Mouse (Mus musculus): Measurements from ENCODE around the gene Izumo1. TPM values are rescaled to one million over a fixed set of nuclear protein-coding genes. Genes with fewer than 3 reads are reported as not detected.

Izumo1 gene
- polyA plus RNA-seq, 1 experiment from 2014 or later: 0.18 TPM

DNA sequence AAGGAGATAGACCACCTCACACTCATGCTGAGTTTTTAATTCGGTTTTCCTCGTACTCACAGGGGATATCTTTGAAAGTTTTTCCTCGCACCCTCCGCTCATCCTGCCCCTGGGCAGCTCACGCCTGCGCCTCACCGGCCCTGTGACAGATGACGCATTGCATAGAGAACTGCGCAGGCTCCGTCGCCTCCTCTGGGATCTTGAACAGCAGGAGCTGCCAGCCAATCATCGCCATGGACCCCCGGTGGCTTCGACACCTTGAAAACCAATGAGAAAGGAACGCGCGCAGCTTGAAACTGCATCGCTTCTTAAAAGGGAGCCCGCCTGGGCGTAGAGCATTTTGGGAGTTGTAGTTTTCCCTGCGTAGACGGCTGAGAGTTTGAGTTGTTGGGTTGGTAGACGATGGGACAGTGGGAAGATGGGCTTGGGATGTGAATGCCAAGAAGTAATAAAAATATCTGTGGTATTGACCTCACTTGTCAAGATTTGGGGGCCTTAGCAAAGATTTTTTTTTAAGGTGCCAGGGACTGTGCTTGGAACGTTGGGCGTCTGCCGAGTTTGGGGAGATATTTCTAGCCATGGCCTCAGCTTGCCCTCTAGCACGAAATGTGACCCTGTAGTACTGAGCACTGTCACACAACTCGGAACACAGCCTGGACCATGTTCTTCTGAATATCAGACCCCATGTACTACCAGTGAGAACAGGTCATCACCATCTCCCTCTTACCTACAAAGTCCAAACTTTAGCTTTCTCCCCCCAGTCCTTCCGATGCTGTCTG lies 17.2 kb downstream of the Izumo1 start:
- Histone ChIP-seq H3K4me3 (peak overlapping the region; percentile 15), H3K9ac (no peak overlapping the region), H3K4me2 (replicated peaks) (peak overlapping the region; percentile 47), H3K27ac (no peak overlapping the region), H3K4me1 (peaks cover 26% of the 10 kb centered on the region), H3K27me3 (peaks cover 3% of the 10 kb centered on the region; the same call in 1 of the 2 replicates), H3K9me3 (replicated peaks) (no peaks in the 10 kb centered on the region), H3K36me3 (no peaks in the 10 kb centered on the region)
- WGBS: 15% methylated on average over 29 of the region's 29 CpGs
- ATAC-seq (ENCODE audit: low FRiP score): peak; percentile 87

DNA sequence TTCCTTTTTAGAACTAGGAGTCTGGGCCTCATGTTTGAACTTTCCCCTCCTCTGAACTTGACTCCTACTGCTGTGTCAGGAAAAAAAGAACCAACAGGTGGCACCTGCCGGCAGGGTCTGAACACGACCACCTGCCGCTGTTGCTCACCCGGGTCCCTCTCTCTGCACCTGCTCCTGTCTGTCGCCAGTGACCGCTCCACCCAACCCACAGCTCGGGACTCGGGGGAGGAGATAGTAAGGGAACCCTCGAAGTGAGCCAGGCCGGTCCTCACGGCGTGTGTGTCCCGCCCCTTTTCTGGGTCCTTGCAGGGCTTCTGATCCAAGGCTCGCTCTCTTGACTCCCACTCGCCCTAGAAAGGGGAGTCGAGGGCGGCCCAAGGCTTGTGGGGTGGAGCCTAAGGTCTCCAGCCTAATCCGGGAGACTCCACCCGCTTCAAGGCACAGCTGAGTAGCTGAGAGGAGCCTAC lies 18.0 kb downstream of the Izumo1 start, which contains the start of gene Mamstr:
Gene Mamstr (plus strand): TSS at position 417 of the 467 bp plus-strand sequence.
- H3K9ac ChIP-seq: peak within 1 kb of the TSS; percentile 9; the same call in 1 of the 2 replicates
- H3K36me3 ChIP-seq: no peaks in the 10 kb centered on the region
- no peak within 1 kb of the TSS for H3K4me3 ChIP-seq
- H3K27me3 ChIP-seq: 0 out of 2 replicates have a peak, but pooled peaks cover 3% of the 10 kb centered on the region
- no peak within 1 kb of the TSS for H3K27ac ChIP-seq
- 24% methylated on average over 19 of the region's 19 CpGs for WGBS
- no peaks in the 10 kb centered on the region for H3K9me3 ChIP-seq (replicated peaks)
- peaks cover 31% of the 10 kb centered on the region for H3K4me1 ChIP-seq
- no peak for ATAC-seq (ENCODE audit: low FRiP score)
- peak within 1 kb of the TSS; percentile 47; the same call in 1 of the 2 replicates for H3K4me2 ChIP-seq (replicated peaks)

DNA sequence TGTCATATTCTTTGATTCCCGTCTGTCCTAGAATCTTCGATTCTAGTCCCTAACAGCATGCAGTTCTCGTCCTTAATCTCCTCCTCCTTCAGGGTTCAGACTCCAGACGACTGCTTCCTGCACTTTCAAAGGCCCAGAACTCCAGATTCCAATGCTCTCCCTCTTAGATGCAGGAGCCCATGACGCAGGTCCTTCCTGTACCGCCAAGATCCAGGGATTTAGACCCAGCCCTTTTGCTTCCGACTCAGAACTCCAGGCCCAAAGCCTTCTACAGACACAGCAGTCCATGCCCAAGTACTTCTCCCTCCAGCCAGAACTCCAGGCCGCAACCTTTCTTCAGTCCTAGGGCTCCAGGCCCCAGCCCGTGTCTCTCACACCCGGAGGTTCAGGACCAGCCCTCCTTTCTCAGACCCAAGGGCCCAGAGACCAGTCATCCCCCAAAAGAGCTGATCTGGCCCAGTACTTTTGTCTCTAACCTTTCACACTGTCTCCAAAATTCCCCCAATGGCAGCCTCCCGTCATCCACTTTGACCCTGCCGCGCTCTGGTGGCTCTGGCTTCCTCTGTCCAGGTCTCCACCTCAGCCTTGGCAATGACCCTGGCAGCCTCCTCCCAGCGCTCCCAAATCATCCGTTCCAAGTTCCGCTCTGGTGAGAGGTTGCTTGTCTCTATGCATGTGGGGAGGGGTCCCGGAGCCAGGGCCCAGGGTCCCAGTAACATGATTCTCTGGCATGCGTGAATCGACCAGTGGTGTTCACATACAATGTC lies 18.8 kb downstream of the Izumo1 start:
- H3K27ac ChIP-seq: no peak overlapping the region
- H3K4me1 ChIP-seq: peaks cover 34% of the 10 kb centered on the region
- peak overlapping the region; percentile 9; the same call in 1 of the 2 replicates for H3K9ac ChIP-seq
- ATAC-seq (ENCODE audit: low FRiP score): no peak
- H3K4me2 ChIP-seq (replicated peaks): no peak overlapping the region
- 74% methylated on average over 19 of the region's 19 CpGs for WGBS
- no peaks in the 10 kb centered on the region for H3K27me3 ChIP-seq
- no peaks in the 10 kb centered on the region for H3K9me3 ChIP-seq (replicated peaks)
- no peak overlapping the region for H3K4me3 ChIP-seq
- H3K36me3 ChIP-seq: no peaks in the 10 kb centered on the region

DNA sequence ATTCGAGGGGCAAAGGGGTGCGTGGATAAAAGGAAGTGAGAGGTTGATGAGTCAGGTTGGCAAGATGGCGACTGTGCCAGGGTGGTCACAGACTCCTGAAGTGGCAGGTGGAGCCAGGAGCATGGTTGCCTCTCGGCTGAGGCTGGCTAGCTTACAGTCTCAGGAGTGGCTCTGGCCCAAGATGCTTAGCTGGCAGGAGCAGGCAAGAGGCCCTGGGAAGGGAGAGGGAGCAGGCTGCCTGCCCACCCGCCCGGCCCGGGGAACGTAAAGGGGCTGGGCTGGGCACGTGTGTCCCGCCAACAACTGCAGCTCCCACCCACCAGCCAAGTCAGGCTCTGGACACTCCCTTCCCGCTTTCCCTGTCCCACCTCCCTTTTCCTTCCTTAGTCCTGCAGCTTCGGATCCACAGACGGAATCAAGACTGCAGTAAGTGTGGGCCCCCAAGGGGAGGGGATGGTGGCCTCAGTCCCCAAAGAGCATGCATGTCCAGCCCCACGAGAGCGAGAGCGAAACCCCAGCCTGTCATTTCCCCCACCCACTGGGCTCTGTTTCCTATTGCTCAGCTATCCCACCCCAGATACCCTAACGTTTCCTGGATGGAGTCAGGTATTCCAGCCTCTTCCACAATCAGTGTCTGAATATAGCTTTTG lies 19.9 kb downstream of the Izumo1 start:
- peak overlapping the region; percentile 56; the same call in 1 of the 2 replicates for H3K4me2 ChIP-seq (replicated peaks)
- no peaks in the 10 kb centered on the region for H3K36me3 ChIP-seq
- H3K27me3 ChIP-seq: no peaks in the 10 kb centered on the region
- ATAC-seq (ENCODE audit: low FRiP score): no peak
- H3K9me3 ChIP-seq (replicated peaks): no peaks in the 10 kb centered on the region
- H3K4me1 ChIP-seq: peaks cover 34% of the 10 kb centered on the region
- 72% methylated on average over 17 of the region's 17 CpGs for WGBS
- H3K9ac ChIP-seq: no peak overlapping the region
- no peak overlapping the region for H3K4me3 ChIP-seq
- no peak overlapping the region; the same call in 1 of the 2 replicates for H3K27ac ChIP-seq

DNA sequence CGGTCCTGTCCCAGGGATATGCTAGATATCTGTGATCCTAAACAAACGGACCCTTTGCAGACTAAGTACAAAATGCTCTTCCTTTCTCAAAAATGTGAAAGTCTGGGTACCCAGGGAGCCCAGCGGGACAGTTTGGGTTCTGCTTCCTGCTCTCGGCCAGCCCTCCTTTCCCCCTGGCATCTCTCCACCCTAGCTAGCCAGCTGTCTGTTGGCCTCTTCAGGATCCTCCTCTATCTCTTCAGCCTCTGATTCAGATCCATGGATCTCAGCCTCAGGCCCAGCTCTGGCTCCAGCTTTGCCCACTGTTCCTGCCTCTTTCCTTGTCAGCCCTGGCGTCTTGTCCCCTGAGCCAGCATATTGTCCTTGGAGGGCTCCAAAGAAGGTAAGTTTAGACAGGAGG lies 20.5 kb downstream of the Izumo1 start:
- peak overlapping the region; percentile 83; the same call in 1 of the 2 replicates for H3K27ac ChIP-seq
- H3K9ac ChIP-seq: no peak overlapping the region; the same call in 1 of the 2 replicates
- H3K4me2 ChIP-seq (replicated peaks): peak overlapping the region; percentile 56
- H3K9me3 ChIP-seq (replicated peaks): no peaks in the 10 kb centered on the region
- no peak for ATAC-seq (ENCODE audit: low FRiP score)
- WGBS: 86% methylated on average over 5 of the region's 5 CpGs
- H3K4me1 ChIP-seq: peaks cover 34% of the 10 kb centered on the region
- peak overlapping the region; percentile 36; the same call in 1 of the 2 replicates for H3K4me3 ChIP-seq
- no peaks in the 10 kb centered on the region for H3K36me3 ChIP-seq
- no peaks in the 10 kb centered on the region for H3K27me3 ChIP-seq

DNA sequence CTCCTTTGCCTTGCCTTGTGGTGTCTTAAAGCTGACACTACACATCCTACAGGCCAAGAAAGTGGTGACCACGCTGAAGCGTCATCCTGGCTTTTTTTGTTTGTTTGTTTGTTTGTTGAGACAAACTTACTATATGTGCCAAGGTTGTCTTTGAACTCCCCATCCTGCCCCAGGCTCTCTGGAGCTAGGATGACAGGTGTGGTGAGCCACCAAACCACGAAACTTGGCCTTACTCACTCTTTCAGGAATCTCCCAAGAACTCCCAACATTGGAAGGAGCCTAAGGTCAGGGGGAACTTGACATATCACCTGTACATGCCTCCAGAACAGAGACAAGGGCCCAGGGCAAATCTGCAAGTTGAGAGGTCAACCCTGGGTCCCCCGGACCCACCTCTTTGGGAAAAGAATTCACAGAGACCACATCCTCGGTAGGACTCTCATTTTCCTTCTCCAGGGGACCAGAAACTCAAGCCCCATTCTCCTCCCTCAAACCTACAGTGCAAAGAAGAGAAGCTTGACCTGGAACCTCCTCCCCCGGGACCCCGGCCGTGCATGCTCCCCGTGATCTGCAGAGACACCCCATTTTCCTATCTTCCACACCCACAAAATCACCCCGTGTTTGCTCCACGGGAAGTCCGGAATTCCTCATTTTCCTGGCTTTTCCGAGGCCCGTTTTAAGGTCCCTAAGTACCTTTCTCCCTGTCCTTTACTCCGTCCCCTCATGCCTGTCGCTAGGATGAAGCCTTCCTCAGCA lies 21.1 kb downstream of the Izumo1 start:
- ATAC-seq (ENCODE audit: low FRiP score): no peak
- 35% methylated on average over 16 of the region's 16 CpGs for WGBS

DNA sequence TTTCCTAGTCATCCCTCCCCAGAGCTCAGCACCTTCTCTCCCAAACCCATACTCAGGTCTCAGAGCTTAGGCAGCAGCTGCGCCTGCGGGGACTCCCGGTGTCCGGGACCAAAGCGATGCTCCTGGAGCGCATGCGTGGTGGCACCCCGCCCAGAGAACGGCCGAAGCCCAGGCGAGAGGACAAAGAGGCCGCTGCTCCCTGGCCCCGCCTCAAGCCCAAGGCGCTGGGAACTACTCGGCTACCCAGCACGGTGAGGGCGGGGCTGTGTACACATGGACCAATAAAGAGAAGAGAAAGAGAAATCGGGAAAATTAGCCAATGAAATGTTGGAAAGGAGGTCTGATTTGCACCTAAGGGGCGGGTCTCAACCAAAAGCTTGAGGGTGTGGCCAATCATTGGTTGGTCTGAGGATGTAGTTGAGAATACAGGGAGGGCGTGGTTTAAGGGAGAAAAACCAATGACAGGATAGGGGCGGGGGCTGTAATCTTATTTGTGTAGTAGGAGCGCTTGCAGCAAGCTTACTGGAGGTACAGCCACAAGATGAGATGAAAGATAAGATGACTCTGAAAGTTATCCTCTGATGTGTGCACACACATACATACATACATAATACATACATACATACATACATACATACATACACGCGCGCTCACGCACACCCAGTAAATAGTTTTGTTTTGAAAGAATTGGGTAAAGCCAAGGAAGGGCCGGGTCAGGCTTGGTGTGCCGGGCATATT lies 22.0 kb downstream of the Izumo1 start:
- Histone ChIP-seq H3K27ac (peak overlapping the region; percentile 83), H3K27me3 (no peaks in the 10 kb centered on the region), H3K9me3 (replicated peaks) (no peaks in the 10 kb centered on the region), H3K4me1 (peaks cover 27% of the 10 kb centered on the region), H3K9ac (peak overlapping the region; percentile 59), H3K4me3 (peak overlapping the region; percentile 36), H3K4me2 (replicated peaks) (peak overlapping the region; percentile 56), H3K36me3 (no peaks in the 10 kb centered on the region)
- ATAC-seq (ENCODE audit: low FRiP score): peak; percentile 94
- 2% methylated on average over 28 of the region's 28 CpGs for WGBS

More for the DNA sequence above, 21.1 kb downstream of the Izumo1 start:
- Histone ChIP-seq H3K4me2 (replicated peaks) (peak overlapping the region; percentile 56), H3K9ac (peak overlapping the region; percentile 59), H3K9me3 (replicated peaks) (no peaks in the 10 kb centered on the region), H3K36me3 (no peaks in the 10 kb centered on the region), H3K27ac (peak overlapping the region; percentile 83), H3K4me1 (peaks cover 34% of the 10 kb centered on the region), H3K27me3 (no peaks in the 10 kb centered on the region), H3K4me3 (peak overlapping the region; percentile 36)

DNA sequence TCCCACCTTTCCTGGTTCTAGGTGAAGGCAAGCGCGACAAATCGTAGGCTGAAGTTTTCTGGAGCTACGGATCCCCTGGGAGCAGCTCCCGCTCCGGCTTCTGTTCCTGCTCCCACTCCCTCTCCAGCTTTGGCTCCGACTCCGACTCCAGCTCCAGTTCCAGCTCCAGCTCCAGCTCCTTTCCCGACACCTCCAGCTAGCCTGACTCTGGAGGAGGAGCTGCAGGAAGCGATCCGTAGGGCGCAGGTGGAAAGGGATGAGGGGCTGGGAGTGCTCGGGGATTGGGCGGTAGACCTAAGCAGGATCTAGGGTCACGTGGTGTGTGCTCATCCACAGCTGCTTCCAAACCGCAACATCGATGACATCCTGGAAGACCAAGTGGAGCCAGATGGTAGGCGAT lies 22.6 kb downstream of the Izumo1 start:
- Histone ChIP-seq H3K27ac (peak overlapping the region; percentile 83), H3K9ac (peak overlapping the region; percentile 39; the same call in 1 of the 2 replicates), H3K4me3 (peak overlapping the region; percentile 36), H3K4me2 (replicated peaks) (peak overlapping the region; percentile 56), H3K4me1 (peaks cover 27% of the 10 kb centered on the region), H3K27me3 (no peaks in the 10 kb centered on the region), H3K36me3 (no peaks in the 10 kb centered on the region), H3K9me3 (replicated peaks) (no peaks in the 10 kb centered on the region)
- ATAC-seq (ENCODE audit: low FRiP score): peak; percentile 38
- 4% methylated on average over 18 of the region's 18 CpGs for WGBS

DNA sequence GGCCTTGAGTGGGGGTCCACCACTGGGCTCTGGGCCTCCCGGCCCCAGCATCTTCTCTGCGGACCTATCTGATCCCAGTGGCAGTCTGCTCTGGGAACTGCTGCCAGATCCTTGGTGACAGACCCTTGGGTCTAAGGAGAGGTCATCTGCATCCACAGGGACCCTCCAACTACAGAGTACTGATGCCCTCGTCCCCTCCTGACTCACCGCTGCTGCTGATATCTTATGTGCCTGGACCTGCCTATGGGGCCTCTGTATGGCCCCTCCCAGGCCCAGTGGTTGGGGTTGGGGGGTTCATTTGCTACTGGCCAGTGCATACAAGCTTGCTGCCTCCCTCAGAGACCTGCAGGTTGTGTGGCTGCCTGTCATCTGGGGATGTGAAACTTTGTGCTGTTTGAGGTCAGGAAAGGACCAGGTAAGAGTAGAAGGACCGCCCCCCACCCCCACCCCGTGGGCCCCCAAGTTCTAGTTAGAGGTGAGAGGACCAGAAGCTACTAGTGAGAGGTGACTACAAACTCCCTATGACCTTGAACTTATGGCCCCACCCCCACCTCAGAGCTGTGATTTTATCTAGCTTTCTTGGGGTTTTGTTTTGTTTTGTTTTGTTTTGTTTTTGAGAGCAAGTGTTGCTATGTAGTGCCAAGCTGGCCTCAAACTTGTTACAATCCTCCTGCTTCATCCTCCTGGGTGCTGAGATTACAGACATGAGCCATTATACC lies 23.4 kb downstream of the Izumo1 start:
- H3K4me3 ChIP-seq: no peak overlapping the region
- ATAC-seq (ENCODE audit: low FRiP score): no peak
- peak overlapping the region; percentile 83 for H3K27ac ChIP-seq
- H3K4me1 ChIP-seq: peaks cover 27% of the 10 kb centered on the region
- 68% methylated on average over 6 of the region's 6 CpGs for WGBS
- H3K36me3 ChIP-seq: no peaks in the 10 kb centered on the region
- no peaks in the 10 kb centered on the region for H3K9me3 ChIP-seq (replicated peaks)
- peak overlapping the region; percentile 56 for H3K4me2 ChIP-seq (replicated peaks)
- H3K9ac ChIP-seq: peak overlapping the region; percentile 39; the same call in 1 of the 2 replicates
- H3K27me3 ChIP-seq: no peaks in the 10 kb centered on the region

DNA sequence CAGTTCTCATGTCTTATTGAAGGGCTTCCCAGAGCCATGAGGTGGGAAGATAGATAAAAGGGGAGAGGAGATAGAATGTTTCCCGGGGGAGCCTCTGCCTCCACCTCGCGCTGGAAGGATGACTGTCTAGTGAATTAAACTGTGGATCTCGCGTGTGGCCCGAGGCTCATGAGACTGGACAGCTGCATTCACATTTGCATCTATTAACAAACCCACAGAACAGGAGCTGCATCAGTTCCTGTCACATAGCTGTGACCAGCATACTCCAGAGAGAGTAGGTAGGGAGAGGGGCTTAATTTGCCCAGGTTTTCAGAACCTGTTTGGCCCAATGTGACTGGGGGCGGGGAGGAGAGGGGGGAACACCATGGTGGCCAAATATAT lies 24.0 kb downstream of the Izumo1 start:
- H3K27ac ChIP-seq: no peak overlapping the region
- no peak overlapping the region for H3K9ac ChIP-seq
- H3K4me2 ChIP-seq (replicated peaks): no peak overlapping the region
- no peak overlapping the region for H3K4me3 ChIP-seq
- no peaks in the 10 kb centered on the region for H3K27me3 ChIP-seq
- no peaks in the 10 kb centered on the region for H3K9me3 ChIP-seq (replicated peaks)
- WGBS: 56% methylated on average over 7 of the region's 7 CpGs
- no peaks in the 10 kb centered on the region for H3K36me3 ChIP-seq
- H3K4me1 ChIP-seq: peaks cover 27% of the 10 kb centered on the region
- ATAC-seq (ENCODE audit: low FRiP score): no peak
